Mouse (Mus musculus): ENCODE results near the gene Gm9639.
"Not testable (repeated sequence)": the region's sequence is repeated elsewhere in the genome, so short reads cannot be mapped to it uniquely, and the experiment has no call there.

Gm9639 gene

DNA sequence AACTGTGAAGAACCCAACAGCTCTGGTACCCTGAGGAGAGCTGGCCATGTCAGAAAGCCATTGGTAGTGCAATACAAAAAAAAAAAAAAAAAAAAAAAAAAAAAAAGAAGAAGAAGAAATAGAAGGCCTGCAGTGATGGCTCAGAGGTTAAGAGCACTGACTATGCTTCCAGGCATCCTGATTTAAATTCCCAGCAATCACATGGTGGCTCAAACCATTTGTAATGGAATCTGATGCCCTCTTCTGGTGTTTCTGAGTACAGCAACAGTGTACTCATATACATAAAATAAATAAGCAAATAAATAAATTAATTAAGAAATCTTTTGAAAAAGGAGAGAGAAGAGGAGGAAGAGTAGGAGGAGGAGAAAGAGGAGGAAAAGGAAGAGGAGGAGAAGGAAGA lies 41.4 kb downstream of the Gm9639 start:
- DNase-seq (ENCODE audit: low spot score): no peak

DNA sequence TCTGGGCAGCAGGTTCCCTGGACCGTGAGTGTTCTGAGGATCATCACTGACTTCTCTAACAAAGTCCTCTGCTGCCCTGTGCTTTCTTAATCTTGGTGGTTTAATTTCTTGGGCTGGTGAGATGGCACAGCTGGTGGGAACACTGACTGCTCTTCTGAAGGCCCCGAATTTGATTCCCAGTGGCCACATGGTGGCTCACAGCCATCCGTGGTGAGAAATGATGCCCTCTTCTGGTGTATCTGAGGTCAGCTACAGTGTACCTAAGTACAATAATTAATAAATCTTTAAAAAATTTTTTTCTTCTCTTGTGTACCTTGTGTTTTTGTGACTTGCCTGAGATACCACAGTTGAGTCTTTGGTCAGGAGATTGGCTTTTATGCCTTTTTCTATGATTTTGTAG lies 42.6 kb downstream of the Gm9639 start:
- not testable (repeated sequence) for DNase-seq (ENCODE audit: low spot score)

DNA sequence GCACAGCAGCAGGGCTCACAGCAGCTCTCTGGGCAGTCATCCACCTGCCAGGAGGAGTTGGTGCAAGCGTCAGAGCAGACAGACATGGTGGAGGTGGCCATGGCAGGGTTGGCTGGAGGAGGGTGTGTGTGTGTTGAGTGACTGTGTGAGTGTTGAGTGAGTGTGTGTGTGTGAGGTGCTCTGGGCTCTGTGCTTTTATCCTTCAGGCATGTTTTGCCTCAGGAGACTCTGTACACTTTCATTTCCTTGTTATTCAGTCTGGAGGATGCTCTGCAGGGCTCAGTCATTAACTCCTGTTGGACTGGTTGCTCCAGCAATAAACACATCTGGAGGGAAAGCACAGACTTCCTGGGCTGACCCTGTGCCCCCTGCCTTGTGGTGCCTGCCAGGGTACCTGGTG lies 43.6 kb downstream of the Gm9639 start, which contains the start of gene Gm9736:
Gene Gm9736, minus strand, starts transcription at position 101 of the 400 bp plus-strand sequence.
- not testable (repeated sequence) for DNase-seq (ENCODE audit: low spot score)

DNA sequence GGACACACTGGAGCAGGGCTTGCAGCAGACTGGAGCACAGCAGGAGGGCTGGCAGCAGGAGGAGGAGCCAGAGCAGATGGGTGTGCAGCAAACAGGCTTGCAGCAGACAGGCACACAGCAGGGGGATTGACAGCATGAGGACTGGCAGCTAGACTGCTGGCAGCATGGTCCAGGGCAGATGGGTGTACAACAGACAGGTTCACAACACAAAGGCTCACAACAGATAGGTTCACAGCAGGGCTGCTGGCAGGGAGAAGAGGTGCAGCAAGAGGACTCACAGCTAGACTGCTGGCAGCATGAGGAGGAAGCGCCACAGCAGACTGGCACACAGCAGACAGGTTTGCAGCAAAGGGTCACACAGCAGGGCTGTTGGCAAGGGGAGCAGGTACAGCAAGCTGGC lies 44.2 kb downstream of the Gm9639 start:
- DNase-seq (ENCODE audit: low spot score): not testable (repeated sequence)
